Mouse (Mus musculus): ENCODE results near the gene Ppy.

The Ppy gene

DNA sequence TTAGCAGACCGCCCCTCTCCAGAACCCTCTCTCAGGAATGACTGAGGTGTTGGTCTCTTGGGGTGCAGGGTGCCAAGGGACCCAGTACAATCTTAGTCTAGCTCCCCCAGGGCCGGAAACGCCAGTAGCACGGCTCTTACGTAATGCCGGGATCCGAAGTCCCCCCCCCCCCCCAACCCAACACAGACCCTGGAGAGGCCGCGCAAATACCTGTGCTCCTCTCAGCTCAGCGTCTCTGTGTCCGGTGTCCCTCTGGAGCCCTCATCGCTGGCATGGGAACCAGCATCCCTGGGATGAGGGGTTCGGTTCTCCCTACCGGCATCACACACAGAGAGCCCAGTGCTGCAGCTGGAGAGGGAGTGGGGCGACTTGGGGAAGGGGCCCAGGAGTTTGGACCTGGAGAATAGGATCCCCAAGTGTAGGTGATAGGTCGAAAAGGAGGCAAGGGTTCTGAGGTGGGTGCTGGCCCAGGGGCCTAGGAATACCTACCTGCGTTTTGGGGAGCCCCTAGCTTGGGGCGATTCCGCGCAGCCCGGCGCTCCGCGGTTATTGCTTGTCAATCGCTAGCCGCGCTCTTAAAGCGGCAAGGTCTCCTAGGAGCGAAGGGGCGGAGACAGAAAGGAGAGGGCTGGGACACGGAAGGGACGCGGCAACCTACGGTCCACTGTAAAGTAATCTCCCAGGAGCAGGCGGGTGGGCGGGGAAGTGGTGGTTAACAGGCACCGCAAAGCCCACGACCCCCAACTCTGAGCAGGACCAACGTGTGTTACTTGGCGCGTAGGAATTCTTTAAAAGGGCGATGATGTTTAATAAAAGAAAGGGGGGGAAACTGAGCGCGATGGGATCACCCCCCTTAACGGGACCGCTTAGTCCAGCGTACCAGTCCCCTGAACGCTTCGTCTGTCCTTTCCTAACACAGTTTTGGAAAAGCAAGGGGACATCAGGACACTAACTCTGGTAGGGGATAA is 12.9 kb downstream of the Ppy start, which contains the start of gene Mpp2:
TSS of gene Mpp2 (minus strand) at position 585 of the 968 bp plus-strand sequence.
- peak; percentile 90 for DNase-seq (ENCODE audit: low read depth)

GRCm38 (mm10) chr11:102087081-102087751 is 13.9 kb downstream of the Ppy start:
- peak; percentile 96 for DNase-seq (ENCODE audit: low read depth)

DNA sequence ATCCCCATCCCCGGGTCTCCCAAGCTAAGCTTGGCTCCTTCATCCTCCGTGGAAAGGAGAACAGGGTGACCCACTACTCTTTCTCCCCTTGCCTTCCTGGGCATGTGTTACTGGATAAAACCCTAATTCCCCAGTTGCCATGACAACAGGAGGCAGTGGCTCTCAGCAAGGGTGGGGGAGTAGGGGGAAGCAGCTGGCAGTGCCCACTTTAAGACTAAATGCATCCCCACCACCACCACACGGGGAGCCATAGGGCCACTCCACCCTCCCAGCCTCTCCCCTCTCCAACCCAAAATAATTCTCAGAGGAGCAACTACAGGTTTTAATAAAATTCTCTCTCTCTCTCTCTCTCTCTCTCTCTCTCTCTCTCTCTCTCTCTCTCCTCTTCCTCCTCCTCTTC is 14.8 kb downstream of the Ppy start:
- DNase-seq (ENCODE audit: low read depth): peak; percentile 65

GRCm38 (mm10) chr11:102084159-102084558 is 17.0 kb downstream of the Ppy start:
- DNase-seq (ENCODE audit: low read depth): no peak

DNA sequence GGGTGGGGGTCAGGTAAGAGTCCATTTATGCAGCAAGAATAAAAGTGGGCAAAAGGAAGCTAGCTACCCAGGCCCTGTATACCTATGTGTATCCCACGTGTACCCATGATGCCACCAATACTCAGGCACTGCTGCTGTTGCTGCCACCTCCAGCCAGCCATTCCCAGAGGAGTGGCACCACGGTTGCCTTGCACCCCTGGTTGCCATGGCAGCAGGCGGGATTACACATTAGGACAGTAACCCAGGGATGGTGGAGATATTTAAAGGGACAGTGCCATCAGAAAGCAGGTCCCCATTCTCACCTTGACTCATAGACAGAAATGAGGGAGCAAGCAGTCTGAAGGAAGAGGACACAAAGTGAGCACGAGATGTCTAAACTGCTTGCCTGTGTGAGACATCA is 17.9 kb downstream of the Ppy start:
- DNase-seq (ENCODE audit: low read depth): no peak

DNA sequence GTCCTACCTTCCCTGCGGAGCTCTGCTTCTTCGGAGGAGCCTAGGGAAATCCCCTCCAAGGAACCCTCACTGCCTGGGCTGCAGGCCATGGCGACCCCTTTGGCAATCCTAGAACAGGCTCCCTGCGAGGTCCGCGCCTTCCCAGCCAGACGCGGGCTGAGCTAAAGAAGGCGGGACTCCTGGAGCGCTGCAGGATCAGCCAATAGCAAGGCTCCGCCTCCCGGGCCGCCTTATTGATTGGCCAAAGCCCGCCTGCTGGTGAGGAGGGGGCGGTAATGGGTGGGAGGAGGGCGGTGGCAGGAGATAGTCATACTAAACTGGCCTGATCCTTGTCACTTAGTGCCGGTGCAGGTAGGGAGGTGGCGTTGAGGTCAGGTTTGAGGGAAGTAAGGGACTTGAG is 18.8 kb downstream of the Ppy start:
- DNase-seq (ENCODE audit: low read depth): peak; percentile 45

DNA sequence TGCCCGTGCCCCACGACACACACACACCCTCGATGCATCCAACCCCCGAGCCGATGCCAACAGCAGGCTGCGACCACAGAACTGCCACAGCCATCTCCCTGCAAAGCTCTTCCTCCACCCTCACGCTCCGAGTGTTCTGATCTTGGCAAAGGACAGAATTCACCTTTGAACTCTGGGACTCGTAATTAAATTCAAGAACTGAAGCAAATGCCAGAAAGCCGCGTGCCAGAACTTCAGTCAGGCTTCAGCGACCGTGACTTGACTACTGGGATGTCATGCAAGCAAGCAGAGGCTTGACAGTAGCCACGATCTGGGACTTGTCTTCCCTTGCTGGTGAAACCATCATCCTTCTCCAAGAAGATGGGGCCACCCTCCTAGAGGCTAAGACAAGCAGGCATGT is 27.4 kb downstream of the Ppy start:
- no peak for DNase-seq (ENCODE audit: low read depth)

GRCm38 (mm10) chr11:102072729-102073128 is 28.4 kb downstream of the Ppy start:
- DNase-seq (ENCODE audit: low read depth): no peak

- DNase-seq (ENCODE audit: low read depth): no peak
Measured at GRCm38 (mm10) chr11:102070426-102070825, 30.7 kb downstream of the Ppy start.

GRCm38 (mm10) chr11:102069633-102070032 is 31.5 kb downstream of the Ppy start:
- DNase-seq (ENCODE audit: low read depth): no peak

DNA sequence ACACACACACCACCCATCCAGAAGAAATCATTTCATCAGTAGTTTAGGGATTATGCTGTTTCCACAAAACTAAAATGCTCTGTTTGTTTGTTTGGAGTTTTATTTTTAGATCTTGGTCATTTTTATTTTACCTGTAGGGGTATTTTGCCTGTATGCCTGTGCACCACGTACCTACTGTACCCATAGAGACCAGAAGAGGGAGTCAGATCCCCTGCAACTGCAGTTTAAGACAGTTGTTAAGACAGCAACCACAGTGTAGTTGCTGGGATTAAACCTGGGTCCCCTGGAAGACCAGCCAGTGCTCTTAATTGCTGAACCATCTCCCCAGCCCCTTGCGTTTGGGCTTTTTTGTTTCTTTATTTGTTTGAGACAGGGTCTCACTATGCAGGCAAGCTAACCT is 32.1 kb downstream of the Ppy start:
- DNase-seq (ENCODE audit: low read depth): peak; percentile 61

GRCm38 (mm10) chr11:102063076-102063475 is 38.0 kb downstream of the Ppy start:
- no peak for DNase-seq (ENCODE audit: low read depth)

- no peak for DNase-seq (ENCODE audit: low read depth)
Measured at GRCm38 (mm10) chr11:102061941-102062473, 39.1 kb downstream of the Ppy start.

GRCm38 (mm10) chr11:102061236-102061940 is 39.7 kb downstream of the Ppy start:
- peak; percentile 86 for DNase-seq (ENCODE audit: low read depth)

GRCm38 (mm10) chr11:102053847-102054246 is 47.3 kb downstream of the Ppy start:
- peak; percentile 68 for DNase-seq (ENCODE audit: low read depth)

DNA sequence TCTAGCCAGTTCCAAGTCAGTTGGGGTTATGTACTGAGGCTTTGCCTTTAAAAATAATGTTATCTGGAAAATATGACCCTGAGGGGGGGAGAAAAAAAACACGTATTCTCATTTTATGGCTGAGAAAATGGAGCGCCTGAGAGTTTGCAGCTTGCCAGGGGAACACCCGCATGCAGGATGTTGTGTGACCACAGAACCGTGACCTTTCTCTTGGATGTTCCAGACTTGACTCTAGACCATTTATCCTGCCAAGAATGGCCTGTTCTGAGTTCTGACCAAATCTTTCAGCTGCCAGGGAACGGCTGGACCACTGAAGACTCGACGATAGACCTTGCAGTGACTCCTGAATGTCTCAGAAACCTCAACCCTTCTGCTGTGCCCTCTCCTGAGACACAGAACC is 47.9 kb downstream of the Ppy start:
- no peak for DNase-seq (ENCODE audit: low read depth)

GRCm38 (mm10) chr11:102052697-102053096 is 48.4 kb downstream of the Ppy start:
- no peak for DNase-seq (ENCODE audit: low read depth)

GRCm38 (mm10) chr11:102051954-102052353 is 49.2 kb downstream of the Ppy start:
- no peak for DNase-seq (ENCODE audit: low read depth)

GRCm38 (mm10) chr11:102051541-102051940 is 49.6 kb downstream of the Ppy start:
- DNase-seq (ENCODE audit: low read depth): no peak
